Mouse (Mus musculus): ENCODE data around the gene Efnb2.

GRCm38 (mm10) chr8:8631394-8631793, 29.6 kb downstream of the Efnb2 start:
- TF ChIP-seq CHD2 (IDR thresholded peaks at IDR 0.05; ENCODE audit: low read depth, low read length): no peak
- TF ChIP-seq HCFC1 (IDR thresholded peaks at IDR 0.05; ENCODE audit: borderline replicate concordance, insufficient read depth, low read length): no peak
